Mouse (Mus musculus) midbrain, embryonic 13.5 days (tissue): Measurements from ENCODE around the gene Lilr4b. TPM values are rescaled to one million over a fixed set of nuclear protein-coding genes. Genes with fewer than 3 reads are reported as not detected.

Experiments
- ATAC-seq: fragments of 200-750 bp; cut with Nextera tagmentation; 2 replicates; pipeline ENCODE4 v1.8.0; 2017; ENCODE audit warnings: mild to moderate bottlenecking, moderate TSS enrichment, moderate library complexity
- H3K27ac ChIP-seq: fragments of 300-500 bp; sonication (generic); 2 replicates; pipeline ENCODE4 v1.5.1; 2015; ENCODE audit warnings: inconsistent platforms, mild to moderate bottlenecking, moderate library complexity
- H3K27me3 ChIP-seq: fragments of 300-500 bp; sonication (generic); 2 replicates; pipeline ENCODE4 v1.6.1; 2015; ENCODE audit warnings: mild to moderate bottlenecking, inconsistent platforms
- H3K36me3 ChIP-seq: fragments of 300-500 bp; sonication (generic); 2 replicates; pipeline ENCODE4 v1.6.1; 2015; ENCODE audit warnings: mild to moderate bottlenecking, inconsistent platforms
- H3K4me1 ChIP-seq: fragments of 300-500 bp; sonication (generic); replicated peaks from 2 replicates; pipeline ENCODE4 v1.6.1; 2015; ENCODE audit warnings: inconsistent platforms
- H3K4me2 ChIP-seq: fragments of 300-500 bp; sonication (generic); replicated peaks from 2 replicates; pipeline ENCODE4 v1.6.1; 2015; ENCODE audit warnings: moderate library complexity, mild to moderate bottlenecking, inconsistent platforms
- H3K4me3 ChIP-seq: fragments of 300-500 bp; sonication (generic); replicated peaks from 2 replicates; pipeline ENCODE4 v1.5.1; 2015; ENCODE audit warnings: mild to moderate bottlenecking, inconsistent platforms
- H3K9ac ChIP-seq: fragments of 300-500 bp; sonication (generic); replicated peaks from 2 replicates; pipeline ENCODE4 v1.6.1; 2015; ENCODE audit warnings: mild to moderate bottlenecking, inconsistent platforms
- H3K9me3 ChIP-seq: fragments of 300-500 bp; sonication (generic); 2 replicates; pipeline ENCODE4 v1.6.1; 2016; ENCODE audit warnings: mild to moderate bottlenecking, inconsistent platforms
- WGBS: fragments of 180-500 bp; shearing (Covaris S2); methylation state at CpG from one replicate; pipeline ENCODE4 v1.1.7; 2015; 5-methylcytosine and 5-hydroxymethylcytosine counted together
- polyA plus RNA-seq: library from polyadenylated mRNA; unstranded; fragments of >200 nt; fragmentation: Nextera tagmentation; extraction: Ambion mirVana; gene quantifications from 2 replicates; pipeline ENCODE4 v1.2.1, GENCODE M21; 2015

The Lilr4b gene
- polyA plus RNA-seq, 1 experiment from 2014 or later: 0.27 TPM

DNA sequence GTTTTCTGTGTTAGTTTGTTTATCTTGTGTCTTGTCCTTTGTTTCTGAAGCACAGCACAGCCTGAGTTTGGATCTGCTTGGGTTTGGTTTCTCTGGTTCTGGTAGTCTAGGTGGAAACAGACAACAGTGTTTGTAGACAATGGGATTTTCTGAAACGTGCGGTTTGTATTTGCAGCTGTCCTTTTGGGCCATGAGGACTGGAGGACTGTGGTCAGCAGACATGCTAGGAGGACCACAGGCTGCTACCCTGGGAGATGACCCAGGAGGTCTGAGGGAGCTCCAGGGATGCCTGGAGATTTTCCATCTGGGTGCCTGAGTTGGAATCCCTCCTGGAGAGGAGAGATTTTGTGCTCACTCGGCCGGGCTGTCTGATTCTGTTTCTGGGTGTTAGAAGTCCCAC is 46.2 kb downstream of the Lilr4b start:
- Histone ChIP-seq H3K27ac (no peak overlapping the region), H3K4me1 (no peaks in the 10 kb centered on the region), H3K4me3 (no peak overlapping the region), H3K9ac (no peak overlapping the region), H3K4me2 (no peak overlapping the region), H3K27me3 (no peaks in the 10 kb centered on the region), H3K9me3 (no peaks in the 10 kb centered on the region), H3K36me3 (no peaks in the 10 kb centered on the region)
- WGBS: 76% methylated on average over 4 of the region's 4 CpGs
- ATAC-seq: no peak

DNA sequence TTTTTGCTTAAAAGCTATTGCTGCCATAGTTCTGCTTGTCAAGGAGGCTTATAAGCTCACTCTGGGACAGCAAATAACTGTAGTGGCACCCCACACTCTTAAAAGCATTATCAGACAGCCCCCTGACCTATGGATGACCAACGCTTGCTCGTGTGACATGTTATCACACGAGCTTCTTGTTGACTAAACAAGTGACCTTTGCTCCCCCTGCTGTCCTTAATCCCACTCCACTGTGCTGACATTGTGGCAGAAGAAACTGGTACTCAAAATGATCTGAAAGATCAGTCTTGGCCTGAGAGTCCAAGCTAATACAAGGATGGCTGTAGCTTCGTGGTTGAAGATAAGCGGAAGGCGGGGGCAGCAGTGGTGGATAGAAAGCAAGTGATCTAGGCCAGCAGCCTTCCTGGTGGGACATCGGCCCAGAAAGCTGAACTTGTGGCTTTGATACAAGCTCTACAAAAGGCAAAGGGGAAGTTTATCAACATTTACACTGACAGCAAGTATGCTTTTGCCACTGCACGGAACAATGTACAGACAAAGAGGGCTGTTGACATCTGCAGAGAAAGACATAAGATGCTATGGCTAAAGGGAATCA is 48.5 kb downstream of the Lilr4b start:
- 67% methylated on average over 8 of the region's 8 CpGs for WGBS
- Histone ChIP-seq H3K4me2 (no peak overlapping the region), H3K9ac (no peak overlapping the region), H3K4me3 (no peak overlapping the region), H3K36me3 (no peaks in the 10 kb centered on the region), H3K4me1 (no peaks in the 10 kb centered on the region), H3K27me3 (no peaks in the 10 kb centered on the region), H3K9me3 (no peaks in the 10 kb centered on the region), H3K27ac (no peak overlapping the region)
- no peak for ATAC-seq

DNA sequence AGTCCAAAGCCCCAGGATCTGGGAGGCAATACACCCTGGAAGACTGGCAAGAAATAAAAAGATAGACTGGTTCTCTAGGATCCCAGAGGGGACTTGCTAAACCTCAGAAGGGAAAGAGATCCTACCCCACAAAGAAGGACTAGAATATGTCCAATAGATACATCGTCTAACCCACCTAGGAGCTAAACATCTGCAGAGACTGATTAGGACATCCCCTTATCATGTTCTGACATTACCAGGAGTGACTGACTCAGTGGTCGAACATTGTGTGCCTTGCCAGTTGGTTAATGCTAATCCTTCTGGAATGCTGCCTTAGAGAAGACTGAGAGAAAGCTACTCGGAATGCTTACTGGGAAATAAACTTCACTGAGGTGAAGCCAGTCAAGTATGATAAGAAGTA is 49.1 kb downstream of the Lilr4b start:
- Histone ChIP-seq H3K4me1 (no peaks in the 10 kb centered on the region), H3K36me3 (no peaks in the 10 kb centered on the region), H3K9ac (no peak overlapping the region), H3K27ac (no peak overlapping the region), H3K9me3 (no peaks in the 10 kb centered on the region), H3K27me3 (no peaks in the 10 kb centered on the region), H3K4me2 (no peak overlapping the region), H3K4me3 (no peak overlapping the region)
- ATAC-seq: no peak
- WGBS: 62% methylated on average over 3 of the region's 3 CpGs

DNA sequence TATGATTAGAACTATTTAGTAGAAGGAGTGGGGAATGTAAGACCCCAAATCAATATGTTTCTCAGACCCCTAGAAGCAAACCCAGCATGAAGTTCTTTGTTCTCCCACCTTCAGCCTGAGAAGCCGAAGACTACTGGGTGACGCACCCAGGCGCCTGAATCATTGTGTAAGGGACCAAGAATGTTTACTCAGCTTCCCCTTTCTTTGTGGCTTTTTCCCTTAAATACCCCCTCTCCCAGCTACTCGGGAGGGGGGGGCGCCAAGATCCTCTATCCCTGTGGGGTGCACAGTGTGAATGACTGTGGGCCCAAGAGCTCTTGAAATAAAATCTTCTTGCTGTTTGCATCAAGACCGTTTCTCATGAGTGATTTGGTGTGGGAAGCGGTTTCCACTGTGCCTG is 50.4 kb downstream of the Lilr4b start:
- Histone ChIP-seq H3K9ac (no peak overlapping the region), H3K36me3 (no peaks in the 10 kb centered on the region), H3K27me3 (no peaks in the 10 kb centered on the region), H3K4me2 (no peak overlapping the region), H3K9me3 (no peaks in the 10 kb centered on the region), H3K4me3 (no peak overlapping the region), H3K27ac (no peak overlapping the region), H3K4me1 (no peaks in the 10 kb centered on the region)
- 83% methylated on average over 7 of the region's 7 CpGs for WGBS
- no peak for ATAC-seq

Other genes starting within 250 kb of the Lilr4b start
- gene Gm49339, start within 50 bp of the Lilr4b start, polyA plus RNA-seq: not detected in 2 replicates
- gene Lilrb4a, start 10.3 kb downstream of the Lilr4b start, polyA plus RNA-seq: 0.46 and 0.62 TPM in 2 replicates
- gene Fam162b, start 109.9 kb downstream of the Lilr4b start, polyA plus RNA-seq: 2.6 and 2.8 TPM in 2 replicates
- 0.08 TPM in 1 of 2 replicates, not detected in the other for gene Gprc6a, start 150.8 kb downstream of the Lilr4b start, polyA plus RNA-seq
- not detected in 2 replicates for gene Rfx6, start 197.1 kb downstream of the Lilr4b start, polyA plus RNA-seq